Comparison of ENCODE assay signal across 8 mouse cellular contexts in the genomic region with DNA sequence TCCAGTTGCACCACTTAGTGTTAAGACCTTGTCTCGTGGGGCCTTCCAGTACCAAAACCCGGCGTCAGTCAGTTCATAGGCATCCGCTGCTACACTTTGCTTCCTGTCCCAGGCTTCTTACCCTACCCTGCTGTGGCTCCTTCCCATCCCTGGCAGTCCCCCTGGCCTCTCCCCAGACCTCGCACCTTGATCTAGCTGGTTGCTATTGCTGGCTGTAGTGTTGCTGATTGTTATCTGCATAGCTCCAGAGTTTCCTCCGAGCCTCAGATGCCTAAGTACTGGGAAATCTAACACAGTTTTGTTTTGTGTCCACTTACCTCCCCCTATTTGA. TPM values are rescaled to one million over a fixed set of nuclear protein-coding genes. Genes with fewer than 3 reads are reported as not detected.
DNase-seq lines count a peak whose midpoint lies in the region; ATAC-seq lines count a peak whose summit lies in the region.

No protein-coding gene starts in this region.

- H3K9me3 ChIP-seq in heart, embryonic 16.5 days (replicated peaks; ENCODE audit: control insufficient read depth, low read length) = no peaks in the 10 kb centered on the region
- no peaks in the 10 kb centered on the region for H3K9me3 ChIP-seq in limb, embryonic 11.5 days (ENCODE audit: control insufficient read depth, low read length)

- no peaks in the 10 kb centered on the region for H3K27me3 ChIP-seq in heart, embryonic 16.5 days (ENCODE audit: control insufficient read depth, insufficient read depth, low read length)
- H3K27me3 ChIP-seq in limb, embryonic 11.5 days (ENCODE audit: control insufficient read depth, insufficient read depth, low read length) = no peaks in the 10 kb centered on the region

- H3K9ac ChIP-seq in heart, embryonic 16.5 days (ENCODE audit: low read length) = peak overlapping the region; percentile 81
- peak overlapping the region; percentile 90 for H3K9ac ChIP-seq in limb, embryonic 11.5 days (ENCODE audit: low read length)

- H3K4me1 ChIP-seq in heart, embryonic 16.5 days (ENCODE audit: control insufficient read depth, insufficient read depth, low read length) = peaks cover 18% of the 10 kb centered on the region
- peaks cover 10% of the 10 kb centered on the region for H3K4me1 ChIP-seq in limb, embryonic 11.5 days (ENCODE audit: control insufficient read depth, insufficient read depth, low read length)

- H3K4me3 ChIP-seq in heart, embryonic 16.5 days (ENCODE audit: low read length) = peak overlapping the region; percentile 82
- H3K4me3 ChIP-seq in limb, embryonic 11.5 days (ENCODE audit: low read depth, low read length) = peak overlapping the region; percentile 76

- peak overlapping the region; percentile 74; the same call in 1 of the 2 replicates for H3K27ac ChIP-seq in heart, embryonic 16.5 days (ENCODE audit: low read length)
- no peak overlapping the region for H3K27ac ChIP-seq in limb, embryonic 11.5 days (replicated peaks; ENCODE audit: low read depth, low read length)

- peak; percentile 13 for DNase-seq in embryo, embryonic 10 days (ENCODE audit: low spot score)
- DNase-seq in embryo, embryonic 10.5 days (ENCODE audit: low spot score) = no peak
- peak; percentile 18 for DNase-seq in ZHBTc4 (ENCODE audit: low read depth, low spot score)
- DNase-seq in limb, embryonic 11.5 days (ENCODE audit: low spot score) = no peak
- DNase-seq in neural tube, embryonic 10.5 days (ENCODE audit: extremely low spot score, low spot score) = peak; percentile 14
- no peak for DNase-seq in layer of hippocampus, adult 9-11 months

- H3K4me2 ChIP-seq in heart, embryonic 16.5 days (ENCODE audit: low read depth, low read length) = peak overlapping the region; percentile 90
- peak overlapping the region; percentile 70 for H3K4me2 ChIP-seq in limb, embryonic 11.5 days (ENCODE audit: low read depth, severe bottlenecking)

- 4% methylated on average over 6 of the region's 6 CpGs for WGBS in heart, embryonic 16.5 days
- WGBS in limb, embryonic 11.5 days = 10% methylated on average over 6 of the region's 6 CpGs

- no peak for ATAC-seq in heart, embryonic 16.5 days (replicated peaks; ENCODE audit: extremely low read depth, insufficient read depth, low FRiP score)
- ATAC-seq in limb, embryonic 11.5 days (ENCODE audit: insufficient number of reproducible peaks, low FRiP score, low TSS enrichment, low read depth) = no peak
- no peak; the same call in 1 of the 2 replicates for ATAC-seq in megakaryocyte-erythroid progenitor cell, adult 5-6 weeks (replicated peaks; ENCODE audit: low FRiP score, low TSS enrichment, poor library complexity, severe bottlenecking)

- H3K36me3 ChIP-seq in heart, embryonic 16.5 days (ENCODE audit: control insufficient read depth, insufficient read depth) = no peaks in the 10 kb centered on the region
- no peaks in the 10 kb centered on the region for H3K36me3 ChIP-seq in limb, embryonic 11.5 days (ENCODE audit: control insufficient read depth, insufficient read depth, low read length)

RNA-seq across cellular contexts. Expression of gene Atpaf2, which starts 0.2 kb away (rescaled TPM):
- polyA plus RNA-seq in heart, embryonic 16.5 days (2015; fragmentation: Nextera tagmentation; extraction: Ambion mirVana) = 58.2 and 59.4 TPM in 2 replicates
- polyA plus RNA-seq in limb, embryonic 11.5 days (2014; fragmentation: Nextera tagmentation; extraction: Ambion mirVana) = 48.4 and 53.7 TPM in 2 replicates
- total RNA-seq in megakaryocyte-erythroid progenitor cell, adult 5-6 weeks (2014; fragmentation: Nextera tagmentation) = 39.2 and 53.4 TPM in 2 replicates
- 64.5 and 114 TPM in 2 replicates for total RNA-seq in megakaryocyte-erythroid progenitor cell, adult 5-6 weeks (2017)

RNA-seq across cellular contexts. Expression of gene Gid4, which starts 1.5 kb away (rescaled TPM):
- polyA plus RNA-seq in heart, embryonic 16.5 days (2015; fragmentation: Nextera tagmentation; extraction: Ambion mirVana) = 20.2 and 21.2 TPM in 2 replicates
- polyA plus RNA-seq in limb, embryonic 11.5 days (2014; fragmentation: Nextera tagmentation; extraction: Ambion mirVana) = 28.6 and 30.8 TPM in 2 replicates
- 27.4 and 33.5 TPM in 2 replicates for total RNA-seq in megakaryocyte-erythroid progenitor cell, adult 5-6 weeks (2014; fragmentation: Nextera tagmentation)
- total RNA-seq in megakaryocyte-erythroid progenitor cell, adult 5-6 weeks (2017) = 32.4 and 33.0 TPM in 2 replicates

RNA-seq across cellular contexts. Expression of gene Drg2, which starts 36.0 kb away (rescaled TPM):
- polyA plus RNA-seq in heart, embryonic 16.5 days (2015; fragmentation: Nextera tagmentation; extraction: Ambion mirVana) = 65.7 and 65.8 TPM in 2 replicates
- polyA plus RNA-seq in limb, embryonic 11.5 days (2014; fragmentation: Nextera tagmentation; extraction: Ambion mirVana) = 129 and 137 TPM in 2 replicates
- total RNA-seq in megakaryocyte-erythroid progenitor cell, adult 5-6 weeks (2014; fragmentation: Nextera tagmentation) = 50.2 and 65.2 TPM in 2 replicates
- total RNA-seq in megakaryocyte-erythroid progenitor cell, adult 5-6 weeks (2017) = 91.0 and 109 TPM in 2 replicates

RNA-seq across cellular contexts. Expression of gene Myo15, which starts 50.7 kb away (rescaled TPM):
- polyA plus RNA-seq in heart, embryonic 16.5 days (2015; fragmentation: Nextera tagmentation; extraction: Ambion mirVana) = 0.04 and 0.13 TPM in 2 replicates
- polyA plus RNA-seq in limb, embryonic 11.5 days (2014; fragmentation: Nextera tagmentation; extraction: Ambion mirVana) = 0.17 and 0.31 TPM in 2 replicates
- total RNA-seq in megakaryocyte-erythroid progenitor cell, adult 5-6 weeks (2014; fragmentation: Nextera tagmentation) = 0.17 TPM in 1 of 2 replicates, not detected in the other
- total RNA-seq in megakaryocyte-erythroid progenitor cell, adult 5-6 weeks (2017) = 0.19 TPM in 1 of 2 replicates, not detected in the other

Comparison
In these comparisons a context has a peak if more than half of its experiments do, and no peak if none do; other contexts are left out.
1. DNase-seq: peak in embryo, embryonic 10 days (single experiment), ZHBTc4 (single experiment) and neural tube, embryonic 10.5 days (single experiment); none in embryo, embryonic 10.5 days (single experiment), limb, embryonic 11.5 days (single experiment) and layer of hippocampus, adult 9-11 months (single experiment).